Mouse (Mus musculus) cerebellum, adult 9-11 months (tissue): ENCODE measurements around the gene Cfl2.
"Not testable (repeated sequence)": the region's sequence is repeated elsewhere in the genome, so short reads cannot be mapped to it uniquely, and the experiment has no call there.

ENCODE experiments used
- DNase-seq: peaks from one replicate; pipeline ENCODE4 v3.0.0; 2022

Gene Cfl2

DNA sequence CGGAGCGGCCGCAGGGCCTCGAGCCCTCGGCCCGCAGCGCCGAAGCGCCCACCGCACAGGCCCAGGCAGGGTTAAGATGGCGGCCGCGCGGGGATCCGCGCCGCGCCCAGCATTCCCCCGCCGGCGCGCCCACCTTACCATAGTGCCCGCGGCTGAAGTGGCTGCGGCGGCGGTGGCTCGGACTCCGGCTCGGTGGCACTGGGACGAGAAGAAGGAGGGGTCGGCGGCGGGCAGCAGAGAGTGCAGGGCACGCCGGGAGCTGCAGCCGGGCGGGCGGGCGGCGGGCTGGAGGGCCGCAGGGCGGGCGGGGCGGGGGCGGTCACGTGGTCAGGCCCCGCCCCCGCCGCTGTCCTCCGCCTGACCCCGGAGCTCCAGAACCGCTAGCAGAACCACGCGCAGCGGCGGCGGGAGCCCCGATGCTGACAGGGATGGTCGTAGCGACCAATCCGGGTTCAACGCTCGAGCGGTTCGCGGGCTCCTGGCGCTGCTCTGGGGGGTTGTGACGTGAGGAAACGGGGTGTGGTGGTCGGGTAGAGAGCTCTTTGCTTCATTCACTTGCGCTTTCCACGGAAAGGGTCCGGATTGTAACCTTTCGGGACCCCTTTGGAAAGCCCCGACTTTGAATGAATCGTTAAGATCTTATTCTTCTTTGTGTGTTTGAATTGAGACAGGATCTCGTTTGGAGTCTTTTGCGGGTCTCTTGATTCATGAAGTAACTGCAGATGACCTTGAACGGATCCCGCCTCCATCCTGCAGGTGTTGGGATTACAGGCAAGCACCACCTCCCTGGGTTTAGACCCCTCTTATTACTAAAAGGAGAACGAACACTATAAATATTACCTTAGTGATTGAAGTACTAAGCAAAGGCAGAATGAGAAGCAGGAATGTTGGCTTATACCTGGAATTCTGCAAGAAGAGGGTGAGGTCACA lies at the start of gene Cfl2:
Gene Cfl2 (minus strand): TSS at position 272 of the 930 bp plus-strand sequence.
- peak; percentile 90 for DNase-seq

DNA sequence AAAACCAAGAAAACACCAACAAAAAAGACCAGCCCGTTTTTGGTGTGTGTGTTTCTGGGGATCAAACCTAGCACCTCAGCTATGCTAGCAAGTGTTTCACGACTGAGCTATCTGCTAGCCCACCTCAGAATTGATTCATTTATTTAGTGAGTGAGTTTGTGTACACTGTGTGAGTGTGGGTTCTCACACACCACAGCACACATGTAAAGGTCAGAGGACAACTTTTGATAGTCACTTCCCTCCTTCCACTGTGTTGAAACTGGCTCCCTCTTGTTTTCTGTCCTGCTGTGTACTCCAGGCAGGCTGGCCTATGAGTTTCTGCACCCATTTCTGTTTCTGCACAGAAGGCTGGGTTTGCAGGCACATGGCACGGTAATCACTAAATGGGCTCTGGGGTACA lies 47.7 kb upstream of the Cfl2 start:
- DNase-seq, result no peak

DNA sequence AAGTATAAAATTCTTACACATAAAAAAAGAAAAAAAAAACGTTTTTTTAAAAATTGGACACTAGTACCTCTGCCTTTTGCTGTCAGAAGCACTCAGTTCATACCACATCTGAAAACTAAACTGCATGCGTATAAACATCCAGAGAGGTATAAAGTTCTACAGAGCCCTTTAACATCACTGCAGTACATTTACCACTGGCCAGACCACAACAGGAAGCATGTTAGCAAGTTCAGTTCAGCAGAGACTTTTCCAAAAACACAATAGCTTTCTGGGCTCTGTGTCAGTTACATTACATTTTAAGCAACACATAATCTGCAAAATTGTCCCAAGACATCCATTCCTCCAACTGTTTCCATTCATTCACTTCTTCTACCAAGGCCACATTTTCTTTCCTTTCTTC lies 29.9 kb upstream of the Cfl2 start:
- DNase-seq, result not testable (repeated sequence)

DNA sequence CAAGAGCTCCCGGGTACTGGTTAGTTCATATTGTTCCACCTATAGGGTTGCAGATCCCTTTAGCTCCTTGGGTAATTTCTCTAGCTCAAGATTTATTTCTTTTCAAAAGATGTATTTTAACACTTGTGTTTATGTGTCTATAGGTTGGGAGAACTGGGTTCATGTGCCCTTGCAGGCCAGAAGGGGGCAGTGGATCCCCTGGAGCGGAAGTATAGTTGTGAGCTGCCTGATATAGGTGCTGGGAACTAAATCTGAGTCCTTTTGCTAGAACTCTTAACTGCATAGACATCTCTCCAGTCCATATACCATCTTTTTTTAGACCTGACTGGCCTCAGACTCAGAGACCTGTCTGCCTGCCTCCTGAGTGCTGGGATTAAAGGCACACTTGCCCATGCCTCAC lies 27.7 kb upstream of the Cfl2 start:
- no peak for DNase-seq

DNA sequence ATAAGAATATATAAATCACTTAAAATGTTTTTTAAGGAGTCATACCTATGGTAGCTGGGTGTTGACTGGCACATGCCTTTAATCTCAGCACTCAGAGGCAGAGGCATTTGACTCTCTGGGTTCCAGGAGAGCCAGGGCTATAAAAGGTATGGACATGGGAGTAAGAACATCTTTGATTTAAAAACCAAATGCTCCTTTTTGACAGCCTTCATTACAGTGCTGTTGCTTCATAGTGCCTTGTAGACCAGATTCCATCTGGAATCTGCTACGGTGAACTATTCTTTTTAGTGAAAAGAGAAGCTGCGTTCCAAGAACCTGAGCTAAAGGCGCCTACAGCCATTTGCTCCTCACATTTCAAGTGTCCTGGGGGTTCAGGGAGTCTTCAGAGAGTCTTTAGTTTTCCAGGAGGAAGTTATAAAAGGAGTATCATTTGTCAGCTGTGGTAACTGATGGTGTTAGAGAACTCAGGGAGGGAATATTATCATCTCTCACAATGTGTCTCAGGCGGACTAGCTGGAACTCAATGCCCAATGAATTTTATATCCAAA lies 25.0 kb upstream of the Cfl2 start:
- DNase-seq, result no peak

DNA sequence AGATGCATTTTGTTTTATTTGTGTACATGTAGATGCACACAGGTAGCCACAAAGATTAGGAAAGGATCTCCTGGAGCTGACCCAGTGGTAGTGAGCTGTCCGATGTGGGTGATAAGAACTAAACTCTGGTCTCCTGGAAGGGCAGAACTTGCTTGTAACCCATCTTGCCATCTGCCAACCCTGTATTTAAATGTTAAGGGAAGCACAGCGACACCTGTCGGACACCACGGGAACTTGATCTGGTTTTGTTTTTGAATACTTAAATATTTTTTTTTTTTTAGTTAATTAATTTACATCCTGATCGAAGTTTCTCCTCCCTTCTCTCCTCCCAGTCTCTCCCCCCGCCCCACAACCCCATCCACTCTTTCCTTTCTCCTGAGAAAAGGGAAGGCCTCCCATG lies 17.0 kb upstream of the Cfl2 start:
- peak; percentile 52 for DNase-seq

DNA sequence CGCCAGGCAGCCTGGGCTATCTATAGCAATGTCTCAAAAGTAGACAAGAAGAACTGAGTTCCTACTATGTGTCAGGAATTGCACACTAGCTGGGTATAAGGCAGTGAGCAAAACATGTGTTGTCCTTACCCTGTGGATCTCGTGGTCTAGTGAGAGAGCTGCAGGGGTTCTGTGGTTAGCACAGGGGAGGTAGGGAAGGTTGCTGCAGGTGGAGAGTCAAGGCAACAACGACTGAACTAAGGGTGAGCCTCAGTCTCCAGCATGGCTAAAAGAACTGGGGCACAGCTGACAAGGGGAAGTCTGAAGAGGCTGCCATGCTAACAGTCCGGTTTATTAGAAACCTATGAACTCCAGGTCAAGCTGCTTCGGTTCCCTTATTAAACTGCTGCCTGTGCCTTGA lies 16.5 kb upstream of the Cfl2 start:
- no peak for DNase-seq

DNA sequence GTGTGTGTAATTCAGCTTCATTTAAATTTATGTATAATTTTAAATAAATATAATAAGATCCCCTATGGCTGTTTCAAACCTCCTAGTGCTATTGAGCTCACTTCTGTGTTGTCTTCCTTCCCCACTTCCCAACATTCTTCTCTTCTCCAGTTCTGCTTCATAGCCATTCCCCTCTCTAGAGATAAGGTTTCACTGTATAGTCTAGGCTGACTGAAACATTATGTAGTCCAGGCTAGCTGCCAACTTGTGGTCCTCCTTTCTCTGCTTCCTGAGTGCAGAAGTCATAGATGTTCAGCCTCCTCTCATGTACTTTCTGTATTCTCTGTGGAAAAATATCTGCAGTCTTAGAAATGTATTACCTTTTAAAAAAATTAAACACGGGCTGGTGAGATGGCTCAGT lies 15.2 kb upstream of the Cfl2 start:
- DNase-seq, result no peak

DNA sequence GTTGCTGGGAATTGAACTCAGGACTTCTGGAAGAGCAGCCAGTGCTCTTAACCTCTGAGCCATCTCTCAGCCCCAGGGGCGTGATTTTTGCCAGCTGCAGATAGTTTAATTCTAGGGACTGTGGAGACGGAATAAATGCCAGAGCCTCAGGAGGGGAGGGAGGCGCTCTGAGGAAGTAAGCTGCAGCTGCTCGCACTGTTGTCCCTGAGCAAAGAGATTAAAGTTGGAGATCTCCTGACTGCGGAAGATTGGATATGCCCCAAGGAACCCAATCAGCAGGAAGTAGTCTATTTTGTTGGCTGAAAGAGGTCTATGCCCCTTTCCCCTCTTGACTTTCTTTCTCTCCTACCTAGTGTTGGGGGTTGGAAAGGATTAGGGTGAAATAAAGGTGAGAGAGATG lies 14.2 kb upstream of the Cfl2 start:
- no peak for DNase-seq

DNA sequence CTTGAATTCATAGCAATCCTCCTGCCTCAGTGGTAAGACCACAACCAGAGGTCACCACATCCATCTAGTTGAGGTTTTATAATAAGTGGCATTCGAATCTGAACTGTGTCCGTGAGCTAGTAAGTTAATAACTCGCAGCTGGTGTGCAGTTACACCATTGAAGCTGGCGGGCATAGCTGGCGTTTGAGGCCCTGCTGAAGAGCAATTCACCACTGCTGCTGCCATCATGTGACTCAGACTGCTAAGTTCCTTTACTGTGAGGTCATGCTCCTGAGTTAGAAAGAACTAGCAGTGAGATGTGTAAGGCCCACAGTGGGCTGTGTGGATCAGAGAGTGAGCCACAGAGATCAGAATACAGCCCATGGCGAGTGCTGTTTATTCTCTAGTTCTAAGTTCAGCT lies 12.0 kb upstream of the Cfl2 start:
- no peak for DNase-seq

DNA sequence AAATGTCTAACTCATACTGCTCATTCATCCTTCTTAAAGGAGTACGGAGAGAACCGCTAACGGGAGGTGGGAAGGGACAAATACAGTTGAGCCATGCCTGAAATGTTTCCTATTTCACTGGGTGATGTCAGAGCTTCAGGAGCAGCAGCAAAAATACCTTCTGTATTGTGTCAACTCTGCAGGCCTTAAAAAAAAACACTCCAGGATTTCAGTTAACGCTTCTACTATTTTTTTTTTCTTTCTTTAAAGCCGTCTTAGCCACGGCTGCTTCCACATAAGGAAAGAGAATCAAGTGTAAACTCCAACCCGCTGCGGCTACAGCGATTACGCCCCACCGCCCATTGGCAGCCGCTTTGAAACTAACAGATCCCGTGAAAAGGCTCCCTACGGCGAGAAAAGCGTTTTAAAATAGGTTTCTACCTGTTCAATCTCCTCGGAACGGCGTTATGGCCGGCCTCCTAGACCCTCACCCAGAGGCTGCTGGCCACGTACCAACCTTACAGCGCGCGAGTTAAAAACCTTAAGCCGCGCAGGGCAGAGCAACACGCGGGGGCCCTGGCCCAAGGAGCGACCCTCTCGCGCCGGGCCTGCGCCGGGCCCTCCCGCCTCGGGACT lies 579 bp downstream of the Cfl2 start:
- peak; percentile 75 for DNase-seq

DNA sequence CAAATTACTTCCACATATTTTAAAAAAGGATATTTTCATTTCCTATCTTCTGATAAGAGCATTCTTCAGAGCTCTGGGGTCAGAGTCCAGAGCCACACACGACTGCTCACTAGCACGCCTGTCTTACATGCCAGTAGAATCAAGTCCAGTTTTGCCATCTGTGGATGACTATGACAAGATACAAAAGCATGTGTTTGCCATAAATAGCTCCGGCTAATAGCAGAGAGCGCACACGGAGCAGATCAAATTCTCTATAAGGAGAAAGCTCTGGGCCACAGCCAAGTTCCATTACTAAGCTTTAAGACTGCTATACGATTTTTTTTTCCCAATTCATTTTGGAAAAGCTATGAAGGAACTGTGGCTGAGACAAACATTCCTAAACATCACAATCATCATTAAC lies 3.1 kb downstream of the Cfl2 start:
- DNase-seq, result peak; percentile 63

DNA sequence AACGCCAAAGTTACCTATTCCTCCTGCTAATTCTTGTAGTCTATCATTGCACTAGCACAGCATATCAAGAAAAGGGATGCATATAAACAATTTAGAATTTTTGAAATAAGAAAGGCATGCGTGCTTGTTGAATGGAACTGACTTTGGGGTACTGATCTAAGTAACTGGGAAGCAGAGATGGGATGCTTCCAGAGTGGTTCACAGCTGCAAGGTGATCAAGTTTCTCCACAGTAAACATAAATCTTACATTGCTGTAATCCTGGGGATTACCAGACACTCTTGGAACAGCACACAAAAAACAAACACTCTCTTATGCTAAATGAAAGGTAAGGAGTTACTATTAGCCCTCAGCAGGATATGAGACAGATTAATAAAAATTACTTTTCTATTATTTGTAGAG lies 12.1 kb downstream of the Cfl2 start:
- no peak for DNase-seq

DNA sequence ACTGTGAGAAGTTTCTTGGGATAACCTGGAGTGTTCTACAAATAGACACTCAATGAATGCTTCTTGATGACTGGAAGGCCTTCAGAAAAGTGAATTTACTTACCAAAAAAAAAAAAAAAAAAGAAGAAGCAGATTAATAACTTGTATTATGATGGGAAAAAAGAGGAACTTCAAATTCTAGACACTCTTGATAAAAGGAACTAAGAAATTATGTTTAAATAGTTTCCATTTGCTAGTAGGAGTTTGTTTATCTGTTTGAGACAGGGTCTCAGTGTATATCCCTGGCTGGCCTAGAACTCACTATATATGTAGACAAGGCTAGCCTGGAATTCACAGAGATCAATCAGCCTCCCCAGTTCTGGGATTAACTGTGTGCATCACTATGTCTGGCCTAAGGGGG lies 18.3 kb downstream of the Cfl2 start:
- DNase-seq, result no peak

DNA sequence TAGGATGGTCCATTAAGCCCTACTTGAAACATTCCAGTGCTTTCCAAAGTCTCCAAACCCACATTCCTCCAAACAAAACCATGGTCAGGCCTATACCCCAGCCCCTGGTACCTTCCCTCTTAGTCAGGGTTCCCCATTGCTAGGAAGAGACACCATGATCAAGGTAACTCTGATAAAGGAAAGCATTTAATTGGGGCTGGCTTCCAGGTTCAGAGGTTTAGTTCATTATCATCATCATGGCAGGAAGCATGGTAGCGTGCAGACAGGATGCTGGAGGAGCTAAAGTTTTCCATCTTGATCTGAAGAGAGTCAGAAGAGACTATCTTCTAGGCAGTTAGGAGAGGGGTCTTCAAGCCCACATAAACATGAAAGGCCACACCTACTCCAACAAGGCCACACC lies 21.1 kb downstream of the Cfl2 start:
- DNase-seq, result no peak

DNA sequence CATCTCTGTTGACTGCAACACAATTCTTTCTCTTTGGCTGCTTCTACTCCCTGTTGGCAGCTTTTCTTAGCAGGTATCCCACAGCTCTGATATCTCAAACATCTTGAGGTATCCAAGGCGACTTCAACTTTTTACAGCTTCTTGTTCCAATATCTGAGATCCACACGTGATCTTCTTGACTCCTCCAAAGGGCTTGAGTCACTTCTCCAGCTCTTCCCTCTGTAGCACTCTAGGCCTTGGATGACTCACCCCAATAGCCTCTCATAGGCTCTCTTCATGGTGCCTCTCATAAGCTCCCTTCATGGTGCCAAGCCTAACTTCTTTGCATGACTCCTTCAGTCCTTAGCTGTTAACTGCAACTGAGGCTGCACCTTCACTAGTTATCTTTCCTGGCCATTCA lies 22.9 kb downstream of the Cfl2 start:
- DNase-seq, result no peak

DNA sequence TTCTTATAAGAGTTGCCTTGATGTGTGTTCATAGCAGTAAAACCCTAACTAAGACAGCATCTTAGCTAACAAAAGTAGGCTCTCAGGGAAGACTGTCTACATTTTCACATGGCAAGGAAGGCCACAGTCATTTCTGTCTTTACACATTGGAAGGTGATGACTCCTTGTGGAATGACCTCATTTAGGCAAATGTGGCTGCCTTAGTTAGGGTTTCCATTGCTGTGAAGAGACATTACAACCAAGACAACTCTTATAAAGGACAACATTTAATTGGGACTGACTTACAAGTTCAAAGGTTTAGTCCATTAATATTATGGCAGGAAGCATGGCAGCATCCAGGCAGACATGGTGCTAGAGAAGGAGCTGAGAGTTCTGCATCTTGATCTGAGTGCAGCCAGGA lies 23.7 kb downstream of the Cfl2 start:
- DNase-seq, result no peak

DNA sequence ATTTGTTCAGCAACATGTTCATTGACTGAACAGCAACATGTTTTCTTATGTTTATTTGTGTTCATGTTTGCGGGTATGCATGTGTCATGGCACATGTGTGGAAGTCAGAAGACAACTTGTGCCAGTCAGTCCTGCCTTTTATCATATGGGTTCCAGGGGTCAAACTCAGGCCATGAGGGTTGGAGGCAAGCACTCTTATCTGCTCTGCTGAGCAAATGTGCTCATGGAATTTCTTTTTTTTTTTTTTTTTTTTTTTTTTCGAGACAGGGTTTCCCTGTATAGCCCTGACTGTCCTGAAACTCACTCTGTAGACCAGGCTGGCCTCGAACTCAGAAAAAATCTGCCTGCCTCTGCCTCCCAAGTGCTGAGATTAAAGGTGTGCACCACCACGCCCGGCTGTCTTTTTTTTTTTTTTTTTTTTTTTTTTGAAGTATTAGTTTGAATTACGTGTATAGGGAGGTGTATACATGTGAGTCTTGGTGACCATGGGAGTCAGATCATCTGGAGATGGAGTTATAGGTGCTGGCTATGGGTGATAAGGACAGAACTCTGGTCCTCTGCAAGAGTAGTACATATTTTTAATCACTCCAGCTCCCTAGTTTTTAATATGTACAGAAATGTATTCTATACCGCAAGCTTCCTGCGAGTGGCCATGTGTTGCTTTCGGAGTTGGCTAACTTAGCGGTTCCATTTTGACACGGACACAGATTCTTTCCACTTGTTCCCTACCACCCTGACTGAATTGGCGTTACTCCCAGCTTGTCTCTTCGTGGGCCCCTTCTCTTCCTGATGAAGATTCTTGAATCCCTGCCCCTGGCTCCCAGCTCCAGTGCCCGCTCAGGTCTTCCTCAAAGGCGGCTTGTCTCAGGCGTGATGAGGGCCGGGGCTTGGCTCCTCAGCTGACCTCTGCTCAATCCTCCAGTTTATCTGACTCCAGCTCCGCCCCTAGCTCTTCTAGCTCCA lies 26.8 kb downstream of the Cfl2 start:
- DNase-seq, result no peak

DNA sequence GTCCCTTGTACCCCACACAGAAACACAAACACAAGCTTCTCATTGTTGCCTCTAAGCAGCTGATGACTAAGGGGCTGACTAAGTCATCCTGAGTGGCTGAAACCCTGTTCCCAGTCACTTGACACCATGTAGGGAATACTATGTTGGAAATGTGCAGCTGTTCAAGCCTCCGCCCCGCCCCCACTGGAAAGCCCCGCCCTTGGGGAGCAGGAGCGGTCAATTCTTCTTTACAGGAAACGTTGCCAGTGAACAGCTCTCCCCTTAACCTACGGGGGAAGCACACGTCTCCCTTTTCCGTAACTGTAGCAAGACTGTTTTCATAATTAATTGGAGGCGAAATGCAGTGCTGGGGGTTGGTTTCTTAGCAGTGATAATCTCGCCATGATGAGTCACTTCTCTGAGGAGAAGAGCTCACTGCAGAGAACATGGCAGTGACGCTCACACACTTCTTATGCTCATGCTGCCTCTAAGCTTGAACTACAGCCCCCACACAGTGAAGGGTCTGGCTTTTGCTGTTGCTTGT lies 27.7 kb downstream of the Cfl2 start:
- DNase-seq, result peak; percentile 30

DNA sequence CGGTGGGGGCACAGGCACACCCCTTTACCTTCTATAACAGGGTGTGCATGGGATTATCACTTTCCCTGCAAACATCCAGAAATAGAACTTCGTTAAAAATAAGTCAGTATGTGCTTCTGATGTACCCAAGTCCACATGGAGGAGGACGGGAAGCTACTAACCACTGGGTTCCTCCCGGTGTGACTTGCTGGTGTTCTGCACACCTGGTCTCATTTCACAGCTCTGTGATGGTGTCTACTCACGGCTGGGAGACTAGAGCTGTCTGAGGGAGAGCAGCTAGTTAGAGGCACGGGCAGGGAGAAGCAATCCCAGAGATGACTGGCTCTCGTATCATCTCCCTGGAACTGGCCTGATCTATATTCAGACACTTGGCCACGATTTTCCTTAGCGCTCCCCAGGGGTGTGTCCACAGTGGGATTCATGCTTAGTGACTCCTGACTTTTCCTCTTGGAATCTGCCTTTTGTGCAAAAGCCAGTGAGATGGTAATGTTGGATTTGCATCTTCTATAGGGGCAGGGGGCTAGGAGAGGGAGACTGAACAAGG lies 28.7 kb downstream of the Cfl2 start:
- DNase-seq, result no peak

DNA sequence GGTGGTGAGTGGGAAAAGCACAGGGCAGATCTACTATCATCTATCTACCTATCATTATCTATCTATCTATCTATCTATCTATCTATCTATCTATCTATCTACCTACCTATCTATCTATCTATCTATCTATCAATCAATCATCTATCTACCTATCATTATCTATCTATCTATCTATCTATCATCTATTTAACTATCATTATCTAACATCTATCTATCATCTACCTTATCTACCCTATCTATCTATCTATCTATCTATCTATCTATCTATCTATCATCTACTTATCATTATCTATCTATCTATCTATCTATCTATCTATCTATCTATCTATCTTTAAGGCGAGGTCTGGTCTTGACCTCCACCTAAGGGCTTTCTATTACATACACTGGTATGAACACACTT lies 30.8 kb downstream of the Cfl2 start:
- not testable (repeated sequence) for DNase-seq

DNA sequence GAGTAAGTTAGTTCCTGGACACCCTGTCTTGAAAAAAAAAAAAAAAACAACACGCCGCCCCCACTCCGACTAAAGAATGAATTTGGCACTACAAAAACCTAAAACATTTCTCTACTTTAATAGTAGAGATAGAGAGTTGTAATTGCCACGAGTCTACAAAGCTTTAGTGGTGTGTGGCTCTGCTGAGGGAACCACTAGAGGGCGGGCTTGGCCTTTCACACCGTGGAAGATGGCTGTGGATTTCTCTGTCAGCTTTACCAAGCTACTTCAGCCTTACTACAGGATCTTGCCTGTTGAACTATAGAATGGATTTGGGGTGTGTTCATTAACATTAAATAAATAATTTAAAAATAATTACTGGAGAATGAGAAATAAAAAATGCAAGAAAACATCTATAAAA lies 32.1 kb downstream of the Cfl2 start:
- DNase-seq, result peak; percentile 66

DNA sequence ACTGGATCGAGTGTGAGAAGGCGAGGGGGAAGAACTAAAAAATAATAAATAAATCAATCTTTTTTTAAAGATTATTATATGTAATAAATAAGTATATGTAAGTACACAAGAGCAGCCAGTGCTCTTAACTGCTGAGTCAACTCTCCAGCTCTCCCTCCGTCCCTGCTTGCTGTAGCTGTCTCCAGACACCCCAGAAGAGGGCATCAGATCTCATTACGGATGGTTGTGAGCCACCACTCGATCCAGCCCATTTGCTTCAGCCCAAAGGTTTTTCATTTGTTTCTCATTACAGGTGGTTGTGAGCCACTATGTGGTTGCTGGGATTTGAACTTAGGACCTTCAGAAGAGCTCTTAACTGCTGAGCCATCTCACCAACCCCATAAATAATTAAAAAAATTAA lies 32.8 kb downstream of the Cfl2 start:
- DNase-seq, result no peak
